Mouse (Mus musculus) heart, postnatal 14 days (tissue): ENCODE measurements around the gene Olfr1220. TPM values are rescaled to one million over a fixed set of nuclear protein-coding genes. Genes with fewer than 3 reads are reported as not detected.

Source experiments
- DNase-seq, 2 experiments: peaks; one replicate each; pipeline ENCODE4 v3.0.0; 2021 to 2022
- intact Hi-C: fragments of 180-260 bp; cut with DNase I; formaldehyde crosslinking; loops from one replicate; pipeline ENCODE4 v1.15.1; 2025
- long read RNA-seq, 2 experiments: library from polyadenylated mRNA; stranded (forward); transcript quantifications; one replicate each; pipeline ENCODE4 v2.0.0; 2021
- total RNA-seq, 2 experiments: library from RNA; stranded (reverse); gene quantifications; 2 replicates each; pipeline ENCODE4 v1.2.3; 2021

Olfr1220 gene
- not detected for total RNA-seq
- long read RNA-seq, experiment 1: 0 reads
- long read RNA-seq, experiment 2: 0 reads

DNA sequence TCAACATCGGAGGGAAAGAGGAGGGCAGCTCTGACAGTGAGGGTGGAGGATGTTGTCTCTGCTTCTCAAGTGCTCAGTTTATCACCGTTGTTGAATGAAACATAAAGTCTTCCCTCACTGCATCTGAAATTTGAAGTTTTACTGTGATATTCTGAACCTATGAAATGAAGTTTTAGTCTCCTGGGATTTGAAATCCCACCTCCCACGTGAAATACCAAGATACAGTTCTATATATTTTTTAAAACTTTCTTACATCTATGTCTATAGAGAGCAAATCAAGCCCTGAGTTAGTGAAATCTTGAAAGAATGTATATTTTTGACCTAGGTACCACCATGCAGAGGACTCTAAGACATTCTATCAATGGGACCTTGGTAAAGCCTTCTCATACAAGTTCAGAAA lies at the start of gene Olfr1220:
Gene Olfr1220, minus strand, starts transcription at position 101 of the 400 bp plus-strand sequence.
- DNase-seq: no peak
- intact Hi-C loops: no loop called here

DNA sequence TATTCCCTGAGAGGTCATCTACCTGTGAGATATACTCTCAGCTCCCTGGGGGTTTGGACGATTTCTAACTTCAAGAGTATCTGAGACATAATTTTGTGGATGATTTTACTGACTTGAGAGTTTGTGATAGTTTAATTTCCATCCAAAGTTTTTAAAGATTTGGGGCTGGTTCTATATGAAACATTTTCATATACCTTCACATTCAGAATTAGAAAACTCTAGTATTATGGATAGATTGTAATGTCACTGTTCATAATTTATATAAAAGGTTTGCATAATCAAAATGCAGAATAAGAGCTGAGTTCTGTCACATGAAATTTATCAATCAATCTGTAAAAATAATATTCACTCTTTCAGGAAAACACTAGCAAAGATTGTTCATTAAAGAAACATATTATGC lies 44.8 kb upstream of the Olfr1220 start, which contains the start of gene Olfr1223:
Gene Olfr1223, minus strand, starts transcription at position 101 of the 400 bp plus-strand sequence.
- DNase-seq: no peak
- intact Hi-C loops: no loop called here

DNA sequence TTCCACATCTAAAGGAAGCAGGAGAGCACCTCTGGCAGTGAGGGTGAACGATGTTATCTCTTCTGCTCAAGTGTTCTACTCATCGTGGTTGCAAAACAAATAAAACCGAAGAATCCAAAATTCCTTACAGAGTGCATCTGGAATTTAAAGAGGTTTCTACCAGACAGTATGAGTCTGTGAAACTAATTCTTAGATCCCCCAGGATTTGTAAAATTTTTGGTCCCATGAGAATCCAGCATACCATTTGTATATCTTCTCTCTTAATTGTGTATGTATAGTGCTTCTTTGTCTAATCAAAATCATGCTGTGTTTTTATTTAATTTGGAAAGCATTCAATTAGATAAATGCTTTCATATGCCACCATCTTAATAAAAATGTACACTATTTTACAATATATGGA lies 26.3 kb upstream of the Olfr1220 start, which contains the start of gene Olfr1222:
Gene Olfr1222, minus strand, starts transcription at position 101 of the 400 bp plus-strand sequence.
- no peak for DNase-seq
- intact Hi-C loops: no loop called here

DNA sequence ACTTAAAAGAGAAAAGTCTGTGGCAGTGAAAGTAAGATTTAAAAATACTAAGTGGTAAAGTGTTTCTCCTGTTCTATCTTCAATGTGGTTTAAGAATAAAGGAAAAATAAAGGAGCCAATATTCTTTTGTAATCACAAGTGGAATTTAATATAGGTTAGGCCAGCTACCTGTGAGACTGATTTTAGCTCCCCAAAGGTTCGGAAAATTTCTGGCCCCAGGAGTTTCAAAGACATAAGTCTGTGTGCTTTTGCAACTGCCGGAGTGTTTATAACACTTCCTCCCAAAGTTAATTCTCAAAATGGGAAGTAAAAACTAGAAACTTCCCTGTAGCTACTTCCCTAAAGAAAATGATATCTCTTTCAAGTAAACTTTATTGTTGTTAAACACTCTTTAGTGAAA lies 10.5 kb upstream of the Olfr1220 start, which contains the start of gene Olfr1221:
Gene Olfr1221, minus strand, starts transcription at position 101 of the 400 bp plus-strand sequence.
- intact Hi-C loops: no loop called here

DNA sequence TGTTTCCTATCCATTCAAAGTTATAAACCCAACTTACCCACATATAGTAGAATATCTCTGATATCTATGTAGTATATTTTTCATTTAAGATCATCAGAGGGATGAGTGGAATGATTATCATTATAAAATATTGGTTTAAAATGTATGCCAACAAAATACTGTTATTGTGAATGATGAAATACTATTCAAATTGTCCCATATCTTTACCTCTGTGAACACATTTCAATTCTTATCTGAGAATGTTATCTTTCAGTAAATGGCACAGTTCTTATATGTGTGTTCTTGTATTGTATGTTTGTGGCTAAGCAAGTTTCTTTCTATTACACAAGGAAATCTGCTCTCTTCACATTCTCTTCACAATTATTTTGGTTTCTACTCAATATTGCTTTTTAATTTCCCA lies 984 bp downstream of the Olfr1220 start:
- intact Hi-C loops: no loop called here
- DNase-seq: no peak

More for the DNA sequence above, 10.5 kb upstream of the Olfr1220 start, which contains the start of gene Olfr1221:
- no peak for DNase-seq

DNA sequence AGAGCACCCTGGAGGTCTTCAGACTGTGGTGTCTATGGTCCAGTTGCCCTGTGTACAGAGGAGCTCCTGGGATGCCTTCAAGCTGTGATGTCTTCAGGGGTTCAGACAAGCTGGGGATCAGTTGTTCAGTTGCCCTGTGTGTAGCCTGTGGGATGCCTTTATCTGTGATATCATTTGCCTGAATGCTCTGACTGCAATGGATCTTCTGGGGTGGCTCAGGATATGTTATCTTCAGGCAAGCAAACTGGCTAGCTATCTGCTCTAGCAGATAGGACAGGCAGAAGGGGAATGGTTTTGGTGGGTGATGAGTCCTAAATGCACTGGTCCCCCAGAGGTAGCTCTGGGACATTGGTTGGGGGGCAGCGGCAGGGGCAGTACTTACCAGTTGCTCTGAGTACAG lies 12.8 kb downstream of the Olfr1220 start:
- DNase-seq: no peak
- intact Hi-C loops: no loop called here

DNA sequence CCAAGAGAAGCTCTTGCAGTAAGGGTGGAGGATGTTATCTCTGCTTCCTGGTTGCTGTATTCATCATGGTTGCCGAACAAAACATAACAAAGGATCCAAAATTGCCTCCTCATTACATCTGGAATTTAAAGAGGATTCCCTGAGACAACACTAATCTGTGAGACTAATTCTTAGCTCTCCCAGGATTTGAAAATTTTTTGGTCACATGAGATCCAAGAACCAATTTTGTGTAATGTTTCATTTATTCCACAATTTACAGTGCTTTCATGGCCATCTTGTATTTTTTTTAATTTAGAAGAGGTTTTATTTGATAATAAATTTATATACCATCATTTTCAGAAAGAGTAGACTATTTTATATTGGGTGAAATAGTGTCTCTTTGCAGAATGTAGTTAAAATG lies 23.2 kb downstream of the Olfr1220 start, which contains the start of gene Olfr1219:
Gene Olfr1219, minus strand, starts transcription at position 101 of the 400 bp plus-strand sequence.
- no peak for DNase-seq
- intact Hi-C loops: no loop called here

DNA sequence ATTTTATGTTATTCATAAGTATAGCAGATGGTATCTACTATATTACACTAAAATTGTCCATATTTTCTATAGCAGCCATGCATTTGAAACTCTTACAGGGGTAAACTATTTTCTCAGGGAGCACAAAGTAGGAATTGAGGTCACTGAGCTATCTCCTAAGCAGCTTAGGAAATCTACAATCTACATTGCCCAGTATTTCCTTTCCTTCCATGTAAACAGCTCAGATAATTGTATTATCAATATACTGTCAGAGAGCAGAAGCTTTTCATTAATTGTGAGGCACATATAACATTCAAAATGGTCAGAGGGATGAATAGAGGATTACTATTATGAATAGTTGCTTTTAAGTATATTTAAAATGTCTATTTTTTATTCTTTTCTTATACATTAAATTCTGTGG lies 25.1 kb downstream of the Olfr1220 start:
- intact Hi-C loops: no loop called here
- no peak for DNase-seq

DNA sequence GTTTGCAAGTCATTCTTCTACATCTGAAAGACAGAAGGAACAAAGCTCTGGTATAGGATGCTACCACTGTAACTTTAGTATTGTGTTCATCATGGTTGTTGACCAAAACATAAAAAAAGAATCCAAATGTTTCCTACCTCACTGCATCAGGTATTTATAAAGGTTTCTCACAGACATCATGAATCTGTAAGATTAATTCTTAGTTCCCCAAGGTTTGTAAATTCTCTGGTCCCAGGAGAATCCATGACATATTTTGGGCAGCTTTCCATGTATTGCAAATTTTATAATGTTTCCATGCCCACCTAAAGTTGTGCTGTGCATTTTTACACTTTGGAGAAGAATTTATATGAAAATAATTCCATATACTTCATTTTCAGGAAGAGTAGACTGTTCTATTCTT lies 45.5 kb downstream of the Olfr1220 start, which contains the start of gene Olfr1218:
Gene Olfr1218, minus strand, starts transcription at position 101 of the 400 bp plus-strand sequence.
- DNase-seq: no peak
- intact Hi-C loops: no loop called here

Other genes with a start within 250 kb of the Olfr1220 start
- gene Olfr1206, start 243.6 kb downstream of the Olfr1220 start, total RNA-seq: not detected
- gene Olfr1208, start 204.5 kb downstream of the Olfr1220 start, total RNA-seq: not detected
- not detected for gene Olfr1209, start 191.7 kb downstream of the Olfr1220 start, total RNA-seq
- gene Olfr1211, start 168.7 kb downstream of the Olfr1220 start, total RNA-seq: not detected
- gene Olfr1212, start 152.9 kb downstream of the Olfr1220 start, total RNA-seq: not detected
- gene Gm13762, start 126.6 kb downstream of the Olfr1220 start, total RNA-seq: not detected
- not detected for gene Olfr1214, start 114.2 kb downstream of the Olfr1220 start, total RNA-seq
- not detected for gene Olfr1215, start 99.9 kb downstream of the Olfr1220 start, total RNA-seq
- not detected for gene Olfr1216, start 88.5 kb downstream of the Olfr1220 start, total RNA-seq
- gene Olfr1217, start 74.8 kb downstream of the Olfr1220 start, total RNA-seq: not detected
- not detected for gene Olfr1218, start 45.6 kb downstream of the Olfr1220 start, total RNA-seq
- not detected for gene Olfr1219, start 23.3 kb downstream of the Olfr1220 start, total RNA-seq
- not detected for gene Olfr1221, start 10.4 kb upstream of the Olfr1220 start, total RNA-seq
- gene Olfr1222, start 26.2 kb upstream of the Olfr1220 start, total RNA-seq: not detected
- not detected for gene Olfr1223, start 44.7 kb upstream of the Olfr1220 start, total RNA-seq
- not detected for gene Olfr1224-ps1, start 57.3 kb upstream of the Olfr1220 start, total RNA-seq
- not detected for gene Olfr1225, start 67.8 kb upstream of the Olfr1220 start, total RNA-seq
- not detected for gene Olfr1226, start 93.2 kb upstream of the Olfr1220 start, total RNA-seq
- not detected for gene Olfr1228, start 147.2 kb upstream of the Olfr1220 start, total RNA-seq
- gene Olfr1229, start 181.2 kb upstream of the Olfr1220 start, total RNA-seq: not detected
- not detected for gene Olfr1230, start 190.4 kb upstream of the Olfr1220 start, total RNA-seq
- not detected for gene Olfr1231, start 200.2 kb upstream of the Olfr1220 start, total RNA-seq
- not detected for gene Olfr1232, start 222.8 kb upstream of the Olfr1220 start, total RNA-seq
- not detected for gene Olfr1233, start 235.6 kb upstream of the Olfr1220 start, total RNA-seq